Mouse (Mus musculus): ENCODE data around the gene Tacc3. TPM values are rescaled to one million over a fixed set of nuclear protein-coding genes. Genes with fewer than 3 reads are reported as not detected.

Gene Tacc3
- total RNA-seq (2021): 1 to 10 TPM; 1.5 to 2.5 TPM
- long read RNA-seq, experiment 1, partial matches to known transcripts: 1 of 2 reads
- long read RNA-seq, experiment 1, other reads (novel, unspliced or antisense): 1 of 2 reads
- long read RNA-seq, experiment 2: 0 reads

DNA sequence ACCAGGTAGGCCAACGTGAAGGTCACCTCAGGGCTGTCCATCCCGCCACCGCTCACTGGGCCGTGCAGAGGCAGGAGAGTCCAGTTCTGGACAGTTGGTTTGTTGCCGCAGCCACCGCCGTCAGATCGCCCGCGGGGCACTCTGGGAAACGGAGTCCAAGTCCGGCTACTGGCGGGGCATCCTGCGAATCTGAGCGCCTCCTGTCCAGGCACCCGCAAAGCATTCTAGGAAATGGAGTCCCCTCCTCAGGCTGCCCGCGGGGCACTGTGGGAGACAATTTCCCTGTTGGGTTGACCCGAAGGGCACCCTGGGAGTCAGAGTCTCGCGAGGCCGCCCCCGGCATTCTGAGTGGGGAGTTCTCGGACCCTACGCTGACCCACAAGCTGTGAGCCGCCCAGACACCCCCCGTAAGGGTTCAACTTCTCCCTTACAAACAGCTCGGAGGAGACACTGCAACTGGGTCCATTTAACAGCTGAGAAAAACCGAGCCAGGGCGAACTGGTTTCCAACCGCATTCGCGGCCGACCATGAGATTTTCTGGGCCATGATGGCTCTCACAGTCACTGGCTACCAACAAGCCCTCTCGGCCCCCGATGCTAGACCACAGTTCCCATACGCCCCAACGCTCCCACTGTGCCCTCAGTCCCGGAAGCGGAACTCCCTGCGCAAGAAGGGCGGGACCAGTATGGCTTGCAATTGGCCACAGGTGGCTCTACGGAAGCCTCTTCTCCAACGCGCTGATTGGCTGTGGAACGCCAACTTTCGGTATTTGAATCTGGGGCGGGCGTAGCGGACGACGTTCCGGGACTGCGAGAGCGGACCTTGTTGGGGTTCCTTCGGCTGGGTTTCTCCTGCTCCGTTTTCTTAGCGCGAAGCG, at the start of gene Tacc3, which contains the start of gene Tmem129:
Gene Tacc3 (plus strand): TSS at position 342 of the 877 bp plus-strand sequence.
Gene Tmem129 (minus strand): TSS at position 630 of the 877 bp plus-strand sequence.
- peak; percentile 97 to 100 for DNase-seq

DNA sequence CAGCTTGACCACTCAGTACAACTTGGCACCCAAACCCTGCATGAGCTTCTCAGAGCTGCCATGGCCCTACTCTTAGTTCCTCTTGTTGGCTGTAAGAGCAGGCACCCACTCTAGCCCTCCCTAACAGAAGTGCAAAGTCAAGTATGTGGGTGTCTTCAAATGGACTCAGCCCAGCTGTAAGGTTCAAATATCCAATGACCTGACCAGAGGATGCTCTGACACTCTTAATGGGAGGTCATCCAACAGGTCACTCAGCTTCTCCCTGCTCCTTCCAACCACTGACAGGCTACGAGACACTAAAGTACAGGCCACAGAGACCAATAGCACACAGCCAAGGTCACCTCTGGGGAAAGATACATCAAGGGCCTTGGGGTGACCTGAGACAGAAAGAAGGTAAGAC, 48.7 kb upstream of the Tacc3 start:
- DNase-seq: no peak

DNA sequence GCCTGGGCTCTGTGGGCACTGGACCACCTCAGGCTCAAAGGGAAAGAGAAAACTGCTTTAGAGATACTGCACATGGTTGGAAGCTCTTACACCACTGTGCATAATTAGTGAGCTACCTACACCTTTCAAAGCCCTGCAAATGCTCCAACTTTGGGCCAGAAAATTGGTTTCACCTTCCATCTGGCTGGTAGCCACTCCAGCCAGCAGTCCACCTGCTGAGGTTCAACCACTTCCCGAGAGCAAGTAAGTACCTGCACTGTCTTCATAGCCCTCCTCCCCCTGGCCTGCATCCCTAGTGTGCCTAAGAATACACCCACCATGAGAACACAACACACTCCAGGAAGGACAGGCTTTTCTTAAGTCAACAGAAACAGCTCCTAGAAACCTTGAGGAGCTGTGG, 46.1 kb upstream of the Tacc3 start:
- DNase-seq: no peak

DNA sequence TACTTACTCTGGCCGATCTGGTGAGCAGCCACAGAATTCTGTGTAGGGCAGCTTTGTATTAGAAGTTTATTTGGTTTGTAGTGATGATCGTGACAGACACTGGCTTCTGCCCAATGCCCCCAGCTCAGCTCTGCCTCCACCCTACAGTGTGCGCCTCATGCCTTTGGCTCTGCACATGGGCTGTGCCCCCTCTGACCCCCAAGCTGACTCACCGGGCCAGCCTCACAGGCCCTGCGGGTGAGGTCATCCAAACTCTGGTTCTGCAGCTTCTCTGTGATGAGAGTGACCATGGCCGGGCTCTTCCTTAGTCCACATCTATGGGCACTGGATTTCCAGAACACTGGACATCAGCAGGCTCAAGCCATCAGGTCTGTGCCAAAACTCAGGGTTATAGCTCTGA, 43.5 kb upstream of the Tacc3 start:
- DNase-seq: no peak

DNA sequence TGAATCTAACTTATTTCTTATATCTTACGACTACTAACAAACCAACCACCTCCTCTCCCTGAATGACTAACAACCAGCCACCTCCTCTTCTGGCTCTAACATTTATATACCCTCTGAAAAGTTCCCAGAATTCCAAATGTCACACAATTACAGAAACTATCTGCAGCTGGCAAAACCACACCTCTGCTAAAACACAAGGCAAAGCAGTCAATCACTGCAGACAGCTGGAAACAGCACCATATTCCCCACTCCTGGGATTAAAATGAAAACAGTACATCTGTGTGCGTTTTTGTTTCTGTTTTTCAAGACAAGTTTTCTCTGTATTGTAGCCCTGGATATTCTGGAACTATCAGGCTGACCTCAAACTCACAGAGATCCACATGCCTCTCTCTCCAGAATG, 35.3 kb upstream of the Tacc3 start:
- no peak for DNase-seq

DNA sequence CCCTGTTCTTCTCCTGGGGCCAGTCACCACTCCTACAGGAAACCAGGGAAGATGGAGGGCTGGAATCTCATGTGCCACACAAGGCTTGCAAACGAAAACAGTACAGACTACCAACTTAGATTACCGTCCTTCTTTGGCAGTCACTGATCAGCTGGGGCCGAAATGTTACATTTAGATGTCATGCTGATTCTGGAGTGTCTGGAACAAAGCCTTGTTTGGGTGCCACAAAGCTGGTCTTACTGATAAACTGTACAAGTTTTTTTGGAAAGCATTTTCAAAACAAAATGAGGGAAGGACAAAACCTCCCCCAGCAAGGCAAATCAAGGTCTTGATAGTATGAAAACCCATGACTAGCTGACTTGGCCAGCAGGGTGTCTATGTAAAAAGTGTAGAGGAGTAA, 34.2 kb upstream of the Tacc3 start:
- DNase-seq: no peak

DNA sequence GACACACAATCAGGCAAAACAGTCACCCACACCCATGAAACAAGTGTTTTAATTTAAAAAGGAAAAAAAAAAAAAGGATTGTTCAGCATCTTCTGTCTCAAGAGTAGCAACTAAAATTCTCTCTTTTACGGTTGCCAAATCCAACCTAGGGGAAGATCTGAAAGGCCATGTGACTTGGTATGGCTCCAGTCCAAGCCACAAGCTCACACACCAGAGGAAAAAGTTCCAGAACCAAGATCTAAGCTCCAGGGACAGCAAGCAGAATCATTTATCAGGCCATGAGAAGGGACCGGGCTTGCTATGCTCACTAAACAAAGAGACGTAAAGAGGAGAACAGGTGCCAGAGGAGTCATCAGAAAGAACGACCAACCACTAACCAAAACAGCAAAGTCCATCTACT, 30.0 kb upstream of the Tacc3 start:
- DNase-seq: peak; percentile 41 to 46

DNA sequence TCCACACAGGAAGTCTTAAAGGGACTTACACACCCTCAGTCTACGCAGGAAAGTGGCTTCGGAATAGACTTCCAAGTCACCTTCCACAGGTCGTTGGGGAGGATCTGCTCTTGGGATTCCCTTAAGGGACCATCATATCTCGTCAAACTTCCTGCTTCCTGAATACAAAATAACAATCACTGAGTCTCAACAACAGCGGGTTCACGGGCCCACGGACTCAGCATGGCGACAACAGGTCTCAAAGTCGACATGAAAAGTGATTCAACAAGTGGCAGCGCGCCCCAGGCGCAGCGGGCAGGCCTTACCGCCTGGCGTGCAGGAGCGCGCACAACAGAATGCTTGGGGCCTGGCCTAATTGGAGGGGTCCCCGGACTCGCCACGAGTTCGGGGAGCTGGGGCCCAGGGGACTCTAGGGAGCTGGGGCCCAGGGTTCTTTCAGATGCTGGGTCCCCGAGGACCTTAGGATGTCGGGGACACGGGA, 29.1 kb upstream of the Tacc3 start:
- peak; percentile 50 to 77 for DNase-seq

DNA sequence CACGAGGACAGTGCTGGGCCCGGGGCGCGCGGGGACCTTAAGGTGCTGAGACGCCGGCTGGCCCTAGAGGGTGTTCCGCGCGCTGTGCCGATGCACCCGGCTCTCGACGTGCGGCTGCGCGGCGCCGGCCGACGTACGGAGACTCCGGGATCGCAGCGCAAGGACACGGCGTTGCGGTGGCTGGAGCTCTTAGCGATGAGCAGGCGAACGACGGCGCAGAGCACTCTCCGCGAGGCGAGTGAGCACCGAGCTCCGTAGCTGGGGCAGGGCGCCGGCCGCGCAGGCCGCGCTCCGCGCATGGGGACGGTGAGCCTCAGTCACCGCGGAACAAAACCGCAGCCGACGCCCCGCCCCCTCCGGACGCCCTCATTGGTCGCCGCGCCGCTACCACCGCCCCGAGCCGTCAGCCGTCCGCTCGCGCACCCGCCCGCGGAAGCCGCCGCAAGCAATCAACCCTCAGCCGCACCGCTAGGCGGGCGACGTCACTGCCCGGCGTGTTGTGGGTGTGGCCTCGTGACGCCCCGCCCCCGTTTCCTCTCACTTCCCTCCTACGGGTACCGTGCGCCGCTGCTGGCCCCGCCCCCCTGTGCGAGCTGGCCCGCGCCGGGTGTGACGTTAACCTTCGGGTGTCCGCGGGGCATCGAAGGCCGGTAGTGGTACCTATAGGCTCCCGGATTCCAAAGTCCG, 28.5 kb upstream of the Tacc3 start, which contains the start of the genes Fam53a and Gm9903:
Gene Fam53a (minus strand): TSS at position 335 of the 687 bp plus-strand sequence.
Gene Gm9903 (plus strand): TSS at position 625 of the 687 bp plus-strand sequence.
- peak; percentile 100 for DNase-seq

DNA sequence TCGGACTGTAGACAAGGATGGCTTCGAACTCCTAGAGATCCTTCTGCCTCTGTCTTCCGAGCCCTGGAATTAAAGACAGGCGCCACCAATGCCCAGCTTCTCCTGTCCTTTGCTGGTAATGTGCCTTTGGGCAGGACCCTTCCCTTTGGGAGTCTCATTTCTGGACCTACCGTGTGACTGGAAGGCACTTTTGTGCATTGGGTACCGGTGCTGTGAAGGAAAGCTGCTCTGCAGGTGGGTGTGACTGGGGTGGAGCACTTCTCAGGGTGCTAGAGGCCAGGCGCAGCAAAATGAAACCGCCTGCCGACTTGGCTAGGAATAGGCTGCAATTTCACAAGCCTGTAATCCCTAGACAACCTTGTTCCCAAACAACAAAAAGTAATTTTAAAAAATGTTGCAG, 27.9 kb upstream of the Tacc3 start:
- DNase-seq: peak in 1 of 2 experiments; percentile 72

DNA sequence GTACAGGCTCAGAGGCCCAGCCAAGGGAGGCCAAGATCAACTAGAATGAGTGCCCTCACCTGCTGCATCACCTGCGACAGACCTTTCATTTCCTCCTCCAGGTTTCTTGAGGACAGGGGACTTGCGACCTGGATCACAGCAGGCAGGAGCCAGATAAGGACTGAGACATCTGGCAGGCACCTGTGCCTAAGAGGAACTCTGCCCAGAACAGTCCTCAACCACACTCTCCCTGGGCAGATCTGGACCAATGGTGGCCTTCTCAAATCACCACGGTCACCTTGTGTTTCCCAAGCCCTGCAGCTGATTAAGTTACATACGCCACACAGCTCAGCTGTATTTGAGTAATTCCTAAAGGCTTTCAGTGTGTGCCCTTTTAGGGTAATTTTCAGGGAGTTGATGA, 27.3 kb upstream of the Tacc3 start:
- peak; percentile 49 to 60 for DNase-seq

DNA sequence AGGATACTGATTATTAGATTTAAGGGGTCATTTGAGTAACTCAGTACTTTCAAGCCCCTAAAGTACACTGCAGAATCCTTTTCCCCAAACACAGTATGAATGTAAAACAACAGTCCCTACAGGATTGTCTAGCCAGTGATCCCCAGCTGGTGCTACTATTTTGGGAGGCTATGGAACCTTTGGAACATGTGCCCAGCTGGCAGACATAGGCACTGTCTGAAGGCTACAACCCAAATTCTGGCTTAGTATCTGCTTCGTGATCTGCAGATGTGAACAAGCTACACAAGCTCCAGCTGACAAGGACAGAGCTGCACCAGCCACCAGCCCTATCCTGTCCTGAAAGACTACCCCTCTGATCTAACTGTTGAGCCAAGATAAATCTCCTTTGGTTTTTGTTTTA, 25.4 kb upstream of the Tacc3 start:
- DNase-seq: peak; percentile 18 to 40

DNA sequence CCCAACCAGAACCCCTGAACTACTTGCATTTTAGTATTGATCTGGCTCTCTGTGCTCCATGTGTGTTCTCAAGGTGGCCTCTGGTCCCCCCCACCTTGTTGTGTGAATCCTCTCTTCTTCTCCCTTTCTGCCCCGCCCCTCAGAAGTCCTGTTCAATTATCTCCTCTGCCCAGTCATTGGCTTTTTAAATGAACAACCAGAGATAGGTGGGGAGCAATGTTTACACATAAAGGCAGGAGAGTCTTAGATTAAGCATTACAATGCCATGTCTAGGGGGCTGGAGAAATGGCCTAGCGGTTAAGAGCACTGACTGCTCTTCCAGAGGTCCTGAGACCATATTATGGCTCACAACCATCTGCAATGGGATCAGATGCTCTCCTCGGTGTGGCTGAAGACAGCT, 22.6 kb upstream of the Tacc3 start:
- no peak for DNase-seq

DNA sequence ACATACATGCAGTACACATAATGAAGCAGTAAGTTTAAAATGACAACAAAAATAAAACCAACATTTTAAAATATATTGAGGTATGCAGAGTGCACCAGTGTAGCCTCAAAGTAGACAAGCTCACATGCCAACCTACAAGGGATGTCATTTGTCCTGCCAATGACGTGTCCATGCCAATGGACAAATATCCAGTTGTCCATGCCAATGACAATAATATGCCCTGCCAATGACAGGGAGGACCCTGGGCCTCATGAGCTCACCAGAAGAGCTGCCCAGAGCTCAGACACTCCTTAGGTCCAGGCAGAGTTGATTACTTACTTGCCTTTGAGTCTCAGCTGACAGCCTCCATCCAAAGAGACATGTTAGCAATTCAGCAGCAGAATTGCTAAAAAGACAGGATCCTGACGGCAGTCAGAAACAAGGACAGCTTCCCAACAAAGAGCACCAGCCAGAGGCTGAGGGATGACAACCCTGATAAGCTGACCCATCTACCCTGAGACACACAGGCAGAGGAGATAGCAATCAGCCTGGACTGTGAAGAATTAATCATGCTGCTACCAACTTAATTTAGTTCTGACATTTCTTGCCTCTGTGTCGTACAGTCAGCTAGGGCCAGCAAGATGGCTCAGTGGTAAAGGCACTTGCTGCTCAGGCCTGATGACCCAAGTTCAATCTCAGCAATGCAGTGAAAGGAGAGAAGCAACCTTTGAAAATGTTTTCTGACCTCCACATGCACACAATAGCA, 20.1 kb upstream of the Tacc3 start:
- DNase-seq: no peak

DNA sequence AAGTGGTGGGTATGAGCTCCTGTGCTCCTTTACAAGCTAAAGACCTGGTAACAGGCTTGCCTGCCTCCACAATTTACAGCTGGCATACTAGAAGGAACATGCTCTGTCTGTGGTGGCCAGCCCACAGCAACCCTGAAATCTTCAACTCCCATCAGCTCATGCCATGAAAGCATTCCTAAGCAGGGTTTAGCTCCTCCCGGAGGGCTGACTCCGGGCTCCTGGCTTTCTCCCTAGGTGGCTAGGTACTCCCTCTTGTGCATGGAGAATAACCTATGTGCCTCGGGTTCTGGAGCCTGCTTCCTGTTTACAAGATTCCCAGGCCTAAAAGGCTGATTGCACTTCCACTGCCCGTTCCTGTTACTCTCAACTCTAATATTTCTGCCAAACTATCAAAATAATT, 19.1 kb upstream of the Tacc3 start:
- DNase-seq: no peak

DNA sequence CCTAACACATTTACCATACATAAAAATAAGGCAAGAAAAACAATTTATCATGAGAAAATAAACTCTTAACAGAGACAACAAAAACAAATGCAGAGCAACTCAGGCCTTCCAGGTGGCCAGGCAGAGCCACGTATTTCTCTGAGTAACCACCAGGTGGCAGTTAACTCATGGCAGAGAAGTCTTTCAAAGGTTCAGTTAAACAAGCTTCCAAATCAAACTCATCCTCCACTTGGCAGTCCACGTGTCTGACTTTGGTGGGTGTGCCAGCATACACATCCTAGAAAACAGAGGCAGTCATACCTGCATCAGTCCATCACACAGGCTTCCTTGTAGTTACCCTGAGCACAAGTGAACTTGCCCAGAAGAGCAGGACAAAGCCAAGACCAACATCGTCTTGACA, 17.3 kb upstream of the Tacc3 start:
- DNase-seq: peak; percentile 49 to 65

DNA sequence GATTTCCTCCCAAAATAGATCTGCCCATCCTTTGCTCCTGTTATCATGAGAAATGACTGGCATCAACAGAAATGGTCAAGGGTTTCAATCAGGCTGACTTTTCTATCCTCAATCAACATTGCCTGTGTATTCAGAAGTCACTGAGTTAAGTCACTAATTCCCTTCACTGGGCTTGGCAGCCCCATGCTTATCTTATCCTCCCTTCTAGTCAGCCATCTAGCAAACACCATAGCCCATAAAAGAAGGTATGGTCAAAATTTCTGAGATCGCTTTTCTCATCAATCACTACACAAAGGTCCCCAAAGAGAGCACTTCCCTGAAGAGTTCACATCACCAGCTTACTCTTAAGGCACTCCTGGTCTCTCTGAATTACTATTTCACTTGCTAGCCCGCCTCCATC, 6.9 kb upstream of the Tacc3 start:
- DNase-seq: no peak

DNA sequence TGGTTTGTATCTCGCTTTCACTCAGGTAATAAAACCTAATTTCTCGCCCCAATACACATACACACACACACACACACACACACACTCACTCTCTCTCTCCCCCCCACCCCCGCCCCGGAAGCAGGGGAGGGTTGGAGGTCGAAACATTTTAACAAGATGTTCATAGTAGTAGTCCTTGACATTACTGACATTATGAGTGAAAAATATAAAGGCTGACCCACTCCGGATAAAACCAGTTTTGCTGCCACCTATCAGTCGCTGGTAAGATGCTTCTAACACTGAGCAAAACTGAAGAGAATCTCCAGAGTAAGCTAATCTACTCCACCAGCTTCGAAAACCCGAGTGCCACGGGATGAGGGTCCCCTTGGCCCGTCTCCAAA, 6.4 kb upstream of the Tacc3 start:
- DNase-seq: no peak

DNA sequence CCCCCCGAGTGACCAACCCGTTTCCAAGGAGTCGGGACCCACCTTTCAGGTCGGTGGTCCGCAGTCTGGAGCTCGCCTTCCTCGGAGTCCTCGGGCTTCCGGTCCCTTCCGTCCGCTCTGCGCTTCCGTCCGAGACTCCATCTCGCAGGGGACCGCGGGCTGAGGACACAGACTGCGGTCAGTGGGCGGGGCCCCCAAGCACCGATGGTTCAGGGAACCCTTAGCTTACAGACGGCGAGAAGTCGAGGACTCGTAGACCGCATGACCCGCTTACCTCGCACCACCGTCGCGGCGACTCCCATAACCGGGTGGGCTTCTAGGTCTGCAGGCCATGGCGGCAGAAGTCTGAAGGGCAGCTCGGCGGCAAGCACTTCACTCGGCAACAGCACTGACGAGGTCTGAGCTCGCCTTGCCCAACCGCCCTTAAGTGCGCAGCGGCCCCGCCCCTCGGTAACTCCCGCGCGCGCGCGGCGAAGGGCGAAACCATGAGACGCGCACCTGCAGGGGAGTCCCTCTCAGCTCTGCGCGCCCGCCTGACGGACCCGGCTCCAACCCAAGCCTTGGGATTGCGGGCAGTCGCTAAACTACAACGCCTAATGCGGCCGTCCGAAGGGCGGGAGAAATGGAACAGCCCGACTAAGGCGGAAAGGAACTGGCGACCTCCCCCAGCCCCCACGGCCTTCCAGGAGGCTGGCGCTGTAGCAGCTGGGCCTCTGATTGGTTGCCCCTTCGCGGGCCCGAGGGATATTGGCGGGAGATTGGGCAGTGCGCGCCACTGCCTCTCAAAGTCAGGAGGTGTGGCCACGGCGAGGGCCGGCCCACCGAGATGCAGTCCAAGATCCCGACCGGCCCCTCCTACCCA, 5.8 kb upstream of the Tacc3 start, which contains the start of gene Slbp:
Gene Slbp (minus strand): TSS at position 654 of the 862 bp plus-strand sequence.
- DNase-seq: peak; percentile 96 to 98

DNA sequence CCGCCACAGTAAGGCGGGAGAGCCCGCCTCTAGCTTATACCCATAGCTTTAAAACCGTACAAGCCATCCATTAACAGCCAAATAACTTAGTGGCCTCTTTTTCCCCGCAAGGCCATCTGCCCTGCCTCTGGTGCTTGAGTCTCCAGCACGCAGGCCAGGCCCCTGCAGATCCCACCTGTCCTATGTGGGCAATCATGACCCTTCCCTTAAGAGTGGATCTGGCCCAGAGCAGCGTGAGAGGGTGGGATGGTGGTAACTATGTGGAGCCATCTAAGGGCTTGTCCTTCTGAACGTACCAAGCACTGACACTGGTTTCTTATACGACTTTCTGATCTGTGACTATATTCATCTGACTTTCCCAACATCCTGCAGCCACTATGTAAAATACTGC, 5.2 kb upstream of the Tacc3 start:
- no peak for DNase-seq

DNA sequence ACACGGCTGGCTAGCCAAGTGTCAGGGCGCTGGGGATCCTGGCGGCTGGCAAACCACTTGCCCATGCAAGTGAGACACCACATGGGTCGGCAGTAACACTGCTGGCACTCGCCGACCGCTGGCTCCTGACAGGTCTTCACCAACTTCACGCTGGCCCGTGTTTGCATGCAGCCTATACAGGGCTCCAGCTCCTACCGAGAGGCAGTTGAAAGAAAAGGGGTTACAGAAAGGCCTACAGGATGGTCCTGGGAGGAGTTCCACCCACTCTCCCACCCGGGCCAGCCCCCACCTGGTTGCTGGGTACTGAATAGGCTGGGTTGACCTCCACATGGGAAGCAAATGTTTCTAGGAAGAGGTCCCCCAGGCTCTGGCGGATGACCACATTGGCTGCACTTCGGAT, 3.5 kb upstream of the Tacc3 start:
- DNase-seq: no peak

Data from heart, adult 18-20 months (tissue).